7 mouse cellular contexts compared by ENCODE assay signal in the genomic region with DNA sequence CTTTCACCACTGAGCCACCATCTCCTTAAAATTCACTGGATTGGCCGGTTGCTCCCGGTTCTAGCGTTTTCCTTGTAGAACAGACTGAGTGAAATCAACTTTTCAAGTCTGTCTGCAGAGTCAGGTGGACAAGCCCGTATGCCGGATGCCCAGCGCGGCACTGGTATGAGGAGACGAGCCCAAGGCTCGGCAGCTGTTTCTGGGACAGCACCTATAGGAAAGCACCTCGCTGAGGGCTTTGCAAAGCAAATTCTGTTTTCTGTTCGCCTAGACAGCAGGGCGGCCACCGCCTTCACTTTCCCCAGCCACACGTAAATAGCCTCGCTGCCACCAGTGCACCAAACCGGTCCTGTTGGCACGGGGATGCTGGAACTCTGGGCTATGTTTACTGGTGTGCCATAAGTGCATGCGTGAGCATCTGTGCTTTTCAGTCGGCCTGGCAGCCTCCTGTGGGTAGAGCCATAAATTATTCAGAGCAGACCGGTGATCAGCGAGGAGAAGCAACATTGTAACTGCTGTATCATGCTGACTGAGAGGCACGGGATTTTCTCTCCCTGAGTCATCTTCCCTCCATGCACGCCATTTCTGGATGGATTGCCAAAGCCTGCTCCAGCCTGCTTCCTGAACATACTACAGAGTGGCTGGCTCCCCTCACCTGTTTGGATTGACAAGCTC. TPM values are rescaled to one million over a fixed set of nuclear protein-coding genes. Genes with fewer than 3 reads are reported as not detected.
DNase-seq lines count a peak whose midpoint lies in the region; ATAC-seq and TF ChIP-seq lines count a peak whose summit lies in the region.

No protein-coding gene starts in this region.

- no peaks in the 10 kb centered on the region for H3K27me3 ChIP-seq in heart, embryonic 12.5 days (replicated peaks)

- H3K4me3 ChIP-seq in left cerebral cortex, adult 2 months, result no peak overlapping the region
- H3K4me3 ChIP-seq in heart, embryonic 12.5 days, result no peak overlapping the region

- no peaks in the 10 kb centered on the region for H3K4me1 ChIP-seq in heart, embryonic 12.5 days (replicated peaks)

- intact Hi-C loops in left cerebral cortex, adult 2 months (cut with DNase I), result loop anchor here (2.0 kb wide), 1 partner anchor 130 kb away; no protein-coding TSS in a partner anchor

- H3K36me3 ChIP-seq in heart, embryonic 12.5 days, result no peaks in the 10 kb centered on the region

- ATAC-seq in erythroblast, adult 5-6 weeks (replicated peaks; ENCODE audit: low FRiP score, poor library complexity, severe bottlenecking), result no peak
- ATAC-seq in heart, embryonic 12.5 days (ENCODE audit: insufficient number of reproducible peaks, low FRiP score), result no peak

- peak overlapping the region; percentile 93 for H3K27ac ChIP-seq in left cerebral cortex, adult 2 months
- H3K27ac ChIP-seq in heart, embryonic 12.5 days (ENCODE audit: poor library complexity, severe bottlenecking), result no peak overlapping the region

- no peak for TF ChIP-seq CTCF in left cerebral cortex, adult 2 months (IDR thresholded peaks at IDR 0.05)

- H3K9me3 ChIP-seq in heart, embryonic 12.5 days (replicated peaks), result no peaks in the 10 kb centered on the region

- no peak overlapping the region for H3K9ac ChIP-seq in heart, embryonic 12.5 days

- WGBS in heart, embryonic 12.5 days, result 84% methylated on average over 23 of the region's 23 CpGs

- DNase-seq in testis, postnatal 14 days (ENCODE audit: low spot score), result peak; percentile 31
- no peak for DNase-seq in testis, postnatal 10 days (ENCODE audit: low spot score)
- peak; percentile 76 to 79 for DNase-seq in cerebellum, postnatal 14 days
- peak; percentile 68 to 73 for DNase-seq in left cerebral cortex, adult 2 months (ENCODE audit: extremely low spot score in 1 of 2, low spot score in 2 of 2)
- no peak for DNase-seq in urinary bladder, postnatal 25 days (ENCODE audit: low spot score)

- no peak overlapping the region for H3K4me2 ChIP-seq in heart, embryonic 12.5 days

RNA-seq across cellular contexts. Expression of a gene that starts 53.1 kb away (rescaled TPM):
- 100 to 1,000 TPM; 208 to 221 TPM for total RNA-seq in left cerebral cortex, adult 2 months (2021)
- total RNA-seq in erythroblast, adult 5-6 weeks (2015; ENCODE audit: low replicate concordance), result not detected in 2 replicates
- total RNA-seq in erythroblast, adult 5-6 weeks (2017; ENCODE audit: low replicate concordance), result not detected in 2 replicates
- polyA plus RNA-seq in heart, embryonic 12.5 days (2016; fragmentation: Nextera tagmentation; extraction: Ambion mirVana), result 2.5 and 2.6 TPM in 2 replicates

Comparison
In these comparisons a context has a peak if more than half of its experiments do, and no peak if none do; other contexts are left out.
1. DNase-seq: peak in testis, postnatal 14 days (single experiment), cerebellum, postnatal 14 days (2 of 2) and left cerebral cortex, adult 2 months (2 of 2); none in testis, postnatal 10 days (single experiment) and urinary bladder, postnatal 25 days (single experiment).
2. RNA of a gene that starts 53.1 kb away (total RNA-seq): 208 to 221 TPM in left cerebral cortex, adult 2 months; not detected in erythroblast, adult 5-6 weeks; every median in the first group is over 100 times any median in the second.